Mouse (Mus musculus): Measurements from ENCODE around the gene Cpeb1. TPM values are rescaled to one million over a fixed set of nuclear protein-coding genes. Genes with fewer than 3 reads are reported as not detected.

Cpeb1 gene
- polyA plus RNA-seq, 1 experiment from 2014 or later: 0.51 TPM

- Histone ChIP-seq H3K9me3 (no peaks in the 10 kb centered on the region), H3K4me2 (replicated peaks) (no peak overlapping the region), H3K27ac (no peak overlapping the region), H3K4me3 (no peak overlapping the region), H3K4me1 (peaks cover 9% of the 10 kb centered on the region; the same call in 1 of the 2 replicates), H3K36me3 (no peaks in the 10 kb centered on the region), H3K27me3 (no peaks in the 10 kb centered on the region), H3K9ac (no peak overlapping the region)
- WGBS: 73% methylated on average over 6 of the region's 6 CpGs
- ATAC-seq (ENCODE audit: low FRiP score, low read depth): no peak
Observed at GRCm38 (mm10) chr7:81319749-81320148, 135.5 kb downstream of the Cpeb1 start.

- Histone ChIP-seq H3K9ac (no peak overlapping the region), H3K4me3 (no peak overlapping the region), H3K27me3 (no peaks in the 10 kb centered on the region), H3K4me2 (replicated peaks) (no peak overlapping the region), H3K9me3 (no peaks in the 10 kb centered on the region), H3K27ac (no peak overlapping the region), H3K4me1 (0 out of 2 replicates have a peak, but pooled peaks cover 3% of the 10 kb centered on the region), H3K36me3 (no peaks in the 10 kb centered on the region)
- ATAC-seq (ENCODE audit: low FRiP score, low read depth): no peak
- WGBS: 65% methylated on average over 8 of the region's 8 CpGs
Observed at GRCm38 (mm10) chr7:81315583-81315982, 139.7 kb downstream of the Cpeb1 start.

GRCm38 (mm10) chr7:81311581-81311980 lies 143.7 kb downstream of the Cpeb1 start:
- H3K9me3 ChIP-seq: no peaks in the 10 kb centered on the region
- no peak overlapping the region for H3K4me3 ChIP-seq
- H3K4me2 ChIP-seq (replicated peaks): no peak overlapping the region
- no peaks in the 10 kb centered on the region for H3K27me3 ChIP-seq
- no peak overlapping the region for H3K9ac ChIP-seq
- H3K4me1 ChIP-seq: no peaks in the 10 kb centered on the region
- no peaks in the 10 kb centered on the region for H3K36me3 ChIP-seq
- no peak overlapping the region for H3K27ac ChIP-seq
- no peak for ATAC-seq (ENCODE audit: low FRiP score, low read depth)

GRCm38 (mm10) chr7:81311130-81311529 lies 144.1 kb downstream of the Cpeb1 start:
- WGBS: 88% methylated on average over 1 of the region's 1 CpGs
- H3K27ac ChIP-seq: no peak overlapping the region
- no peaks in the 10 kb centered on the region for H3K4me1 ChIP-seq
- no peaks in the 10 kb centered on the region for H3K27me3 ChIP-seq
- H3K4me2 ChIP-seq (replicated peaks): no peak overlapping the region
- no peak overlapping the region for H3K4me3 ChIP-seq
- no peaks in the 10 kb centered on the region for H3K36me3 ChIP-seq
- no peak for ATAC-seq (ENCODE audit: low FRiP score, low read depth)
- no peaks in the 10 kb centered on the region for H3K9me3 ChIP-seq
- H3K9ac ChIP-seq: no peak overlapping the region

GRCm38 (mm10) chr7:81309247-81309646 lies 146.0 kb downstream of the Cpeb1 start:
- Histone ChIP-seq H3K36me3 (no peaks in the 10 kb centered on the region), H3K4me2 (replicated peaks) (no peak overlapping the region), H3K9ac (no peak overlapping the region), H3K4me1 (no peaks in the 10 kb centered on the region), H3K4me3 (no peak overlapping the region), H3K27me3 (no peaks in the 10 kb centered on the region), H3K27ac (no peak overlapping the region), H3K9me3 (no peaks in the 10 kb centered on the region)
- ATAC-seq (ENCODE audit: low FRiP score, low read depth): no peak
- WGBS: 88% methylated on average over 6 of the region's 6 CpGs

GRCm38 (mm10) chr7:81307735-81308134 lies 147.5 kb downstream of the Cpeb1 start:
- Histone ChIP-seq H3K4me2 (replicated peaks) (no peak overlapping the region), H3K4me1 (no peaks in the 10 kb centered on the region), H3K9ac (no peak overlapping the region), H3K27me3 (no peaks in the 10 kb centered on the region), H3K9me3 (no peaks in the 10 kb centered on the region), H3K36me3 (no peaks in the 10 kb centered on the region), H3K4me3 (no peak overlapping the region), H3K27ac (no peak overlapping the region)
- no peak for ATAC-seq (ENCODE audit: low FRiP score, low read depth)
- 73% methylated on average over 8 of the region's 8 CpGs for WGBS

GRCm38 (mm10) chr7:81304675-81305074 lies 150.6 kb downstream of the Cpeb1 start:
- 87% methylated on average over 5 of the region's 5 CpGs for WGBS
- H3K9ac ChIP-seq: no peak overlapping the region
- no peaks in the 10 kb centered on the region for H3K27me3 ChIP-seq
- no peaks in the 10 kb centered on the region for H3K36me3 ChIP-seq
- no peak overlapping the region for H3K4me3 ChIP-seq
- H3K4me2 ChIP-seq (replicated peaks): no peak overlapping the region
- peaks cover 8% of the 10 kb centered on the region for H3K4me1 ChIP-seq
- no peaks in the 10 kb centered on the region for H3K9me3 ChIP-seq
- no peak overlapping the region for H3K27ac ChIP-seq
- no peak for ATAC-seq (ENCODE audit: low FRiP score, low read depth)

GRCm38 (mm10) chr7:81304100-81304499 lies 151.2 kb downstream of the Cpeb1 start:
- WGBS: 77% methylated on average over 5 of the region's 5 CpGs
- no peaks in the 10 kb centered on the region for H3K9me3 ChIP-seq
- peaks cover 8% of the 10 kb centered on the region for H3K4me1 ChIP-seq
- ATAC-seq (ENCODE audit: low FRiP score, low read depth): no peak
- H3K4me2 ChIP-seq (replicated peaks): no peak overlapping the region
- no peak overlapping the region for H3K9ac ChIP-seq
- no peaks in the 10 kb centered on the region for H3K27me3 ChIP-seq
- H3K4me3 ChIP-seq: no peak overlapping the region
- no peak overlapping the region for H3K27ac ChIP-seq
- H3K36me3 ChIP-seq: no peaks in the 10 kb centered on the region

- 84% methylated on average over 2 of the region's 2 CpGs for WGBS
- Histone ChIP-seq H3K36me3 (no peaks in the 10 kb centered on the region), H3K4me2 (replicated peaks) (no peak overlapping the region), H3K9ac (no peak overlapping the region), H3K4me3 (no peak overlapping the region), H3K9me3 (no peaks in the 10 kb centered on the region), H3K4me1 (peaks cover 8% of the 10 kb centered on the region), H3K27me3 (no peaks in the 10 kb centered on the region), H3K27ac (no peak overlapping the region)
- ATAC-seq (ENCODE audit: low FRiP score, low read depth): no peak
Observed at GRCm38 (mm10) chr7:81303682-81304081, 151.6 kb downstream of the Cpeb1 start.

- Histone ChIP-seq H3K36me3 (no peaks in the 10 kb centered on the region), H3K27ac (no peak overlapping the region), H3K4me3 (no peak overlapping the region), H3K9ac (no peak overlapping the region), H3K4me1 (peaks cover 8% of the 10 kb centered on the region), H3K27me3 (no peaks in the 10 kb centered on the region), H3K9me3 (no peaks in the 10 kb centered on the region), H3K4me2 (replicated peaks) (no peak overlapping the region)
- no peak for ATAC-seq (ENCODE audit: low FRiP score, low read depth)
- WGBS: 30% methylated on average over 7 of the region's 7 CpGs
Observed at GRCm38 (mm10) chr7:81301323-81301722, 153.9 kb downstream of the Cpeb1 start.

- no peak for ATAC-seq (ENCODE audit: low FRiP score, low read depth)
Observed at GRCm38 (mm10) chr7:81298206-81298605, 157.1 kb downstream of the Cpeb1 start.

More at GRCm38 (mm10) chr7:81298206-81298605, 157.1 kb downstream of the Cpeb1 start:
- Histone ChIP-seq H3K4me1 (peaks cover 14% of the 10 kb centered on the region), H3K27me3 (no peaks in the 10 kb centered on the region), H3K36me3 (no peaks in the 10 kb centered on the region), H3K4me3 (no peak overlapping the region), H3K4me2 (replicated peaks) (no peak overlapping the region), H3K9ac (no peak overlapping the region), H3K9me3 (no peaks in the 10 kb centered on the region), H3K27ac (no peak overlapping the region)
- WGBS: 29% methylated on average over 6 of the region's 6 CpGs

Measured in limb, embryonic 13.5 days (tissue).